ENCODE assay signal across 8 mouse cellular contexts in the genomic region with DNA sequence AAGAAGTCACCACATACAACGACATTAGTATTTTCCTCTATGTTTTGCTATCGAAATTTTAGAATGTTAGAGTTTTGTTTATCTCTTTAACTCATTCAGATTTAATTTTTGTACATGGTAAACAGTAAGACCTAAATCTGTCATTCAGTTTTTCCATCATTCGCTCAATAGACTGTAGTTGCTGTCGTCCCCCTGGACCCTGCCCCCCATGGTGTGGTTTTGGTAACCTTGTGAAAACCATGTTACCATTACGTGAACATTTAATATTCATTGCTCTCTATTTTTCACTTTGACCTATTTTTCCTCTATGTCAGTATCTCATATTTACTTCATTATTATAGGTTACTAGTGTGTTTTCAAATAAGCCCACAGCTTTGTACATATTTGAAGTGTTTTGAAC. TPM values are rescaled to one million over a fixed set of nuclear protein-coding genes. Genes with fewer than 3 reads are reported as not detected.
A peak's percentile ranks its signal among the peaks of the same experiment; 100 is the strongest.
DNase-seq lines count a peak whose midpoint lies in the region; ATAC-seq and TF ChIP-seq lines count a peak whose summit lies in the region.

No protein-coding gene starts in this region.

- no peaks in the 10 kb centered on the region for H3K36me3 ChIP-seq in heart, embryonic 14.5 days (ENCODE audit: control insufficient read depth, insufficient read depth, low read length)
- peaks cover 0 to 6% of the 10 kb centered on the region in 2 experiments; a peak in 2 of 4 replicates for H3K36me3 ChIP-seq in MEL (ENCODE audit: control insufficient read depth in 1 of 2, insufficient read depth in 2 of 2, low read length in 2 of 2)
- H3K36me3 ChIP-seq in forebrain, embryonic 16.5 days (ENCODE audit: control insufficient read depth, insufficient read depth): no peaks in the 10 kb centered on the region
- H3K36me3 ChIP-seq in liver, postnatal 0 days (replicated peaks; ENCODE audit: insufficient read depth, low read length): no peaks in the 10 kb centered on the region

- peak overlapping the region; percentile 52 for H3K9ac ChIP-seq in heart, embryonic 14.5 days (ENCODE audit: low read length)
- peak overlapping the region; percentile 79 for H3K9ac ChIP-seq in MEL (ENCODE audit: control insufficient read depth, low read depth, low read length, poor library complexity, severe bottlenecking)
- peak overlapping the region; percentile 38; the same call in 1 of the 2 replicates for H3K9ac ChIP-seq in forebrain, embryonic 16.5 days (replicated peaks; ENCODE audit: low read depth, low read length)
- peak overlapping the region; percentile 19; the same call in 1 of the 2 replicates for H3K9ac ChIP-seq in liver, postnatal 0 days (replicated peaks)

- no peaks in the 10 kb centered on the region for H3K27me3 ChIP-seq in heart, embryonic 14.5 days (ENCODE audit: control insufficient read depth, insufficient read depth, low read length)
- H3K27me3 ChIP-seq in MEL (ENCODE audit: control insufficient read depth in 1 of 2, insufficient read depth in 2 of 2, low read length in 2 of 2): no peaks in the 10 kb centered on the region
- no peaks in the 10 kb centered on the region for H3K27me3 ChIP-seq in forebrain, embryonic 16.5 days (replicated peaks; ENCODE audit: control insufficient read depth, insufficient read depth, low read length)
- H3K27me3 ChIP-seq in liver, postnatal 0 days (ENCODE audit: insufficient read depth, low read length): no peaks in the 10 kb centered on the region

- H3K27ac ChIP-seq in heart, embryonic 14.5 days (replicated peaks in 1 of 2; ENCODE audit: control insufficient read depth in 1 of 2, insufficient read depth in 1 of 2, low read depth in 2 of 2, low read length in 2 of 2): no peak overlapping the region
- H3K27ac ChIP-seq in MEL (ENCODE audit: control insufficient read depth, low read depth, low read length): no peak overlapping the region
- H3K27ac ChIP-seq in forebrain, embryonic 16.5 days (ENCODE audit: low read length): peak overlapping the region; percentile 49
- no peak overlapping the region for H3K27ac ChIP-seq in liver, postnatal 0 days (ENCODE audit: low read depth)

- ATAC-seq in heart, embryonic 14.5 days (ENCODE audit: insufficient number of reproducible peaks, insufficient read depth, low FRiP score, low read depth): no peak
- ATAC-seq in forebrain, embryonic 16.5 days: no peak
- no peak for ATAC-seq in liver, postnatal 0 days

- no peaks in the 10 kb centered on the region for H3K9me3 ChIP-seq in heart, embryonic 14.5 days (ENCODE audit: control insufficient read depth, low read length)
- H3K9me3 ChIP-seq in MEL (replicated peaks; ENCODE audit: insufficient read depth, low read length): no peaks in the 10 kb centered on the region
- H3K9me3 ChIP-seq in forebrain, embryonic 16.5 days (ENCODE audit: control insufficient read depth, low read length): no peaks in the 10 kb centered on the region
- no peaks in the 10 kb centered on the region for H3K9me3 ChIP-seq in liver, postnatal 0 days (ENCODE audit: low read length)

- TF ChIP-seq RAD21 in MEL (IDR thresholded peaks at IDR 0.05; ENCODE audit: low read depth, low read length): no peak

- no peak for TF ChIP-seq CTCF in MEL (IDR thresholded peaks at IDR 0.05 in 2 of 3, conservative IDR thresholded peaks at IDR 0.05 in 1 of 3; ENCODE audit: control insufficient read depth in 1 of 3, insufficient read depth in 1 of 3, low read depth in 2 of 3, low read length in 3 of 3, poor library complexity in 1 of 3, severe bottlenecking in 1 of 3)
- no peak for TF ChIP-seq CTCF in liver, postnatal 0 days (IDR thresholded peaks at IDR 0.05; ENCODE audit: low read depth)

- no peak for TF ChIP-seq EP300 in MEL (IDR thresholded peaks at IDR 0.05; ENCODE audit: low read depth in 1 of 2, low read length in 2 of 2)
- no peak for TF ChIP-seq EP300 in liver, postnatal 0 days (IDR thresholded peaks at IDR 0.05; ENCODE audit: low read depth)

- no peaks in the 10 kb centered on the region for H3K79me2 ChIP-seq in MEL (ENCODE audit: control insufficient read depth, insufficient read depth, low read length, poor library complexity)

- H3K4me2 ChIP-seq in heart, embryonic 14.5 days (ENCODE audit: low read length): peak overlapping the region; percentile 62
- H3K4me2 ChIP-seq in forebrain, embryonic 16.5 days (ENCODE audit: low read length): peak overlapping the region; percentile 51
- peak overlapping the region; percentile 76 for H3K4me2 ChIP-seq in liver, postnatal 0 days (ENCODE audit: low read depth, low read length)

- H3K4me3 ChIP-seq in heart, embryonic 14.5 days (ENCODE audit: control insufficient read depth in 1 of 2, insufficient read depth in 1 of 2, low read depth in 1 of 2, low read length in 2 of 2): peak overlapping the region; percentile 31 to 61
- H3K4me3 ChIP-seq in MEL (ENCODE audit: control insufficient read depth in 1 of 2, insufficient read depth in 1 of 2, low read depth in 2 of 2, low read length in 2 of 2): peak overlapping the region; percentile 73 to 98
- H3K4me3 ChIP-seq in forebrain, embryonic 16.5 days (replicated peaks; ENCODE audit: low read length): peak overlapping the region; percentile 47
- peak overlapping the region; percentile 43 for H3K4me3 ChIP-seq in liver, postnatal 0 days (ENCODE audit: low read depth, low read length)

- WGBS in heart, embryonic 14.5 days: 25% methylated on average over 5 of the region's 5 CpGs
- 18% methylated on average over 5 of the region's 5 CpGs for WGBS in forebrain, embryonic 16.5 days
- WGBS in liver, postnatal 0 days (ENCODE audit: insufficient replicate concordance): 18% methylated on average over 5 of the region's 5 CpGs

- H3K4me1 ChIP-seq in heart, embryonic 14.5 days (ENCODE audit: control insufficient read depth in 2 of 2, insufficient read depth in 2 of 2, low read length in 2 of 2): no peaks in the 10 kb centered on the region
- peaks cover 0 to 9% of the 10 kb centered on the region in 2 experiments; a peak in 2 of 4 replicates for H3K4me1 ChIP-seq in MEL (ENCODE audit: control insufficient read depth in 1 of 2, insufficient read depth in 2 of 2, low read length in 2 of 2)
- peaks cover 3% of the 10 kb centered on the region for H3K4me1 ChIP-seq in forebrain, embryonic 16.5 days (replicated peaks; ENCODE audit: control insufficient read depth, insufficient read depth, low read length)
- H3K4me1 ChIP-seq in liver, postnatal 0 days (ENCODE audit: insufficient read depth): 0 out of 2 replicates have a peak, but pooled peaks cover 9% of the 10 kb centered on the region

- no peak for DNase-seq in heart, adult 18-20 months
- DNase-seq in MEL (ENCODE audit: low read depth, low spot score) (no peak), MN1 (ENCODE audit: low spot score) (no peak)
- DNase-seq in liver, postnatal 0 days: no peak
- no peak for DNase-seq in frontal cortex, adult 2 months (ENCODE audit: extremely low spot score in 1 of 2, low spot score in 1 of 2)
- DNase-seq in kidney, adult 9 months: no peak

- no peak for TF ChIP-seq POLR2A in MEL (IDR thresholded peaks at IDR 0.05; ENCODE audit: control insufficient read depth in 1 of 2, insufficient read depth in 1 of 2, low read depth in 1 of 2, low read length in 2 of 2, poor library complexity in 1 of 2)

TF ChIP-seq in MEL, 35 proteins besides CTCF, POLR2A, EP300 and RAD21:
- no peak for TF ChIP-seq RCOR1 (IDR thresholded peaks at IDR 0.05; ENCODE audit: low read depth, low read length)
- no peak for TF ChIP-seq JUND (IDR thresholded peaks at IDR 0.05; ENCODE audit: low read depth, low read length)
- no peak for TF ChIP-seq HCFC1 (IDR thresholded peaks at IDR 0.05; ENCODE audit: low read depth, low read length)
- TF ChIP-seq MAZ (IDR thresholded peaks at IDR 0.05; ENCODE audit: low read depth, low read length): no peak
- no peak for TF ChIP-seq POLR2AphosphoS2 (IDR thresholded peaks at IDR 0.05; ENCODE audit: low read length)
- no peak for TF ChIP-seq ZMIZ1 (IDR thresholded peaks at IDR 0.05; ENCODE audit: low read depth, low read length)
- no peak for TF ChIP-seq UBTF (IDR thresholded peaks at IDR 0.05; ENCODE audit: borderline replicate concordance, insufficient read depth, low read depth, low read length)
- TF ChIP-seq TAL1 (IDR thresholded peaks at IDR 0.05; ENCODE audit: low read length): no peak

RNA-seq across cellular contexts. Expression of gene Klrb1c, which starts 24.4 kb away (rescaled TPM):
- not detected in 2 replicates for polyA plus RNA-seq in heart, embryonic 14.5 days (2014; fragmentation: Nextera tagmentation; extraction: Ambion mirVana)
- not detected for total RNA-seq in heart, adult 18-20 months (2021)
- total RNA-seq in MEL (2012; rRNA removed): not detected in 2 replicates
- polyA plus RNA-seq in MEL (2012; ENCODE audit: insufficient read depth in 1 of 2, insufficient read length in 2 of 2, low read depth in 1 of 2, low replicate concordance in 2 of 2, missing spikeins in 1 of 2): not detected
- 0.15 TPM in 1 of 2 replicates, not detected in the other for polyA plus RNA-seq in forebrain, embryonic 16.5 days (2015; fragmentation: Nextera tagmentation; extraction: Ambion mirVana)
- 0.64 and 1.1 TPM in 2 replicates for polyA plus RNA-seq in liver, postnatal 0 days (2015; fragmentation: Nextera tagmentation; extraction: Ambion mirVana)
- 0.08 TPM in 1 of 2 replicates, not detected in the other for polyA plus RNA-seq in frontal cortex, adult 2 months (2012; rRNA removed)

RNA-seq across cellular contexts. Expression of gene Klrb1, which starts 41.7 kb away (rescaled TPM):
- polyA plus RNA-seq in heart, embryonic 14.5 days (2014; fragmentation: Nextera tagmentation; extraction: Ambion mirVana): not detected in 2 replicates
- not detected for total RNA-seq in heart, adult 18-20 months (2021)
- not detected in 2 replicates for total RNA-seq in MEL (2012; rRNA removed)
- polyA plus RNA-seq in MEL (2012; ENCODE audit: insufficient read depth in 1 of 2, insufficient read length in 2 of 2, low read depth in 1 of 2, low replicate concordance in 2 of 2, missing spikeins in 1 of 2): not detected
- not detected in 2 replicates for polyA plus RNA-seq in forebrain, embryonic 16.5 days (2015; fragmentation: Nextera tagmentation; extraction: Ambion mirVana)
- not detected in 2 replicates for polyA plus RNA-seq in liver, postnatal 0 days (2015; fragmentation: Nextera tagmentation; extraction: Ambion mirVana)
- 0.15 TPM in 1 of 2 replicates, not detected in the other for polyA plus RNA-seq in frontal cortex, adult 2 months (2012; rRNA removed)

Comparison
In these comparisons a context has a peak if more than half of its experiments do, and no peak if none do; other contexts are left out.
1. H3K9ac ChIP-seq: peak in every context shown above with its lines; median percentile 79 in MEL; 52 in heart, embryonic 14.5 days; 38 in forebrain, embryonic 16.5 days; 19 in liver, postnatal 0 days.